Mouse (Mus musculus) intestine, postnatal 0 days (tissue): Measurements from ENCODE around the gene Cep112. TPM values are rescaled to one million over a fixed set of nuclear protein-coding genes. Genes with fewer than 3 reads are reported as not detected.

Source experiments
- ATAC-seq: fragments of 200-750 bp; cut with Nextera tagmentation; 2 replicates; pipeline ENCODE4 v1.8.0; 2017; ENCODE audit warnings: mild to moderate bottlenecking, moderate TSS enrichment, moderate library complexity
- H3K27ac ChIP-seq: fragments of 300-500 bp; sonication (generic); 2 replicates; pipeline ENCODE4 v1.5.1; 2014; ENCODE audit warnings: mild to moderate bottlenecking, low read depth, low read length, moderate library complexity
- H3K27me3 ChIP-seq: fragments of 300-500 bp; sonication (generic); replicated peaks from 2 replicates; pipeline ENCODE4 v1.6.1; 2014; ENCODE audit warnings: low read length, mixed read lengths; ENCODE audit not compliant: control insufficient read depth, insufficient read depth
- H3K36me3 ChIP-seq: fragments of 300-500 bp; sonication (generic); 2 replicates; pipeline ENCODE4 v1.6.1; 2014; ENCODE audit warnings: mild to moderate bottlenecking, moderate library complexity; ENCODE audit not compliant: control insufficient read depth, insufficient read depth
- H3K4me1 ChIP-seq: fragments of 300-500 bp; sonication (generic); replicated peaks from 2 replicates; pipeline ENCODE4 v1.6.1; 2014; ENCODE audit warnings: antibody characterized with exemption, low read length, mixed read lengths; ENCODE audit not compliant: control insufficient read depth, insufficient read depth
- H3K4me2 ChIP-seq: fragments of 300-500 bp; sonication (generic); replicated peaks from 2 replicates; pipeline ENCODE4 v1.6.1; 2014; ENCODE audit warnings: low read depth, mild to moderate bottlenecking, moderate library complexity
- H3K4me3 ChIP-seq: fragments of 300-500 bp; sonication (generic); 2 replicates; pipeline ENCODE4 v1.5.1; 2014; ENCODE audit warnings: low read depth, low read length
- H3K9ac ChIP-seq: fragments of 300-500 bp; sonication (generic); 2 replicates; pipeline ENCODE4 v1.6.1; 2014; ENCODE audit warnings: mild to moderate bottlenecking, low read depth, low read length
- H3K9me3 ChIP-seq: fragments of 300-500 bp; sonication (generic); 2 replicates; pipeline ENCODE4 v1.6.1; 2016; ENCODE audit warnings: mixed run types; ENCODE audit not compliant: control insufficient read depth
- CTCF ChIP-seq: sonication (generic); IDR thresholded peaks from 2 replicates; pipeline ENCODE4 v1.5.1; 2016; ENCODE audit warnings: low read depth, mild to moderate bottlenecking, control low read depth, antibody characterized with exemption, moderate library complexity
- WGBS: fragments of 180-500 bp; shearing (Covaris S2); extraction: QIAGEN DNeasy Blood & Tissue Kit; methylation state at CpG from one replicate; pipeline ENCODE4 v1.1.7; 2014; 5-methylcytosine and 5-hydroxymethylcytosine counted together
- polyA plus RNA-seq: library from polyadenylated mRNA; unstranded; fragments of >200 nt; fragmentation: Nextera tagmentation; extraction: Ambion mirVana; gene quantifications from 2 replicates; pipeline ENCODE4 v1.2.1, GENCODE M21; 2015

The Cep112 gene
- polyA plus RNA-seq, 1 experiment from 2014 or later, result 3.9 TPM

DNA sequence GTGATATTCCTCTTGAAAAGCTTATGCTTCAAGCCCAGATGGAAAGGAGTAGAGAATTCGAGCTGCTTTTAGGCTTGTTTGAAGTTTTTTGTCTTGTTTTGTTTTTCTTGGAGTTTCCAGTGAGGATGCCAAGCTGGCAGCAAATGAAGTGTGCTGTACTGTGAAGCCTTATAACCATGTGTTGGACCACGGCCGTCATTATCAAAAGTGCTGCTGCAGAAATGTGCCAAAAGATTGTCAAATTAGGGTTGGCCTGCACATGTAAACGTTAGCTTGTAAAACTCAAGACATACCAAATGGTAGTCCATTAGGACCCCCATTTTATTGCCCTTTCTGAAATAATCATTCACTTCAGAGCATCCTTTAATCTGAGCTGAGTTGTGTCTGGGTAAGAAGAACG, 137.1 kb downstream of the Cep112 start:
- H3K4me1 ChIP-seq, result no peaks in the 10 kb centered on the region
- no peak for ATAC-seq
- no peak overlapping the region for H3K4me2 ChIP-seq
- H3K4me3 ChIP-seq, result no peak overlapping the region
- H3K27me3 ChIP-seq, result no peaks in the 10 kb centered on the region
- H3K9ac ChIP-seq, result no peak overlapping the region
- TF ChIP-seq CTCF, result no peak
- H3K9me3 ChIP-seq, result no peaks in the 10 kb centered on the region
- no peaks in the 10 kb centered on the region for H3K36me3 ChIP-seq
- whole genome bisulfite sequencing, result 60% methylated on average over 5 of the region's 5 CpGs
- H3K27ac ChIP-seq, result no peak overlapping the region

DNA sequence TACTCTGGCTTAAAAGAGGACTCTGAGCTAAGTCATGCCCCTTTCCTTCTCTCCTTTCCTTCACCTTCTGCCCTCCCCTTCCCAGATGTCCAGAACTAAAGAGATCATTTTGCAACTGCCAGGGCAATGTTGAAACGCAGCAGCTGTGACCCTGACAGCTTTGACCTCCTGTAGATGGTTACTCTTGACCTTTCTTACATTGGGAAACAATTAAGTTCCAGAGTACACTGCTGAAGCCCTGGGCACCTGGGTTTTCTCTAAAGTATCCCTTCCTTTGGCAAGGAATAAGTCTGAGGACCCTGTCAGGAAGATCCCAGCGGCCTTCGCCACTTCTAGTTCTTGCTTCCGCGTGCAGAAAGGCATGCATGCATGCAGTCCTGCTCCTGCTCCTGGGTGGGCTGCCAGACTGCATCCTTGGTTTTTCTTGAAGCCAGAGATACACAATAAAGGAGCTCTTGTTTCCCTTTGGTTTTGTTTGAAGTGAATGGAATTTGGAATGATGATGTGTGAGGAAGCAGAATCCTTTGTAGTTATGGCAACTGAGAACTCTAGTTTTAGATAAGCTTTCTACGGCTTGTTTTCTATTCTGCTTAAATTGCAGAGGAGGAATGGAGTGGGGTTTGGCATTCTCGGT, 161.7 kb downstream of the Cep112 start:
- no peak for ATAC-seq
- 50% methylated on average over 7 of the region's 7 CpGs for WGBS
- no peak overlapping the region for H3K9ac ChIP-seq

DNA sequence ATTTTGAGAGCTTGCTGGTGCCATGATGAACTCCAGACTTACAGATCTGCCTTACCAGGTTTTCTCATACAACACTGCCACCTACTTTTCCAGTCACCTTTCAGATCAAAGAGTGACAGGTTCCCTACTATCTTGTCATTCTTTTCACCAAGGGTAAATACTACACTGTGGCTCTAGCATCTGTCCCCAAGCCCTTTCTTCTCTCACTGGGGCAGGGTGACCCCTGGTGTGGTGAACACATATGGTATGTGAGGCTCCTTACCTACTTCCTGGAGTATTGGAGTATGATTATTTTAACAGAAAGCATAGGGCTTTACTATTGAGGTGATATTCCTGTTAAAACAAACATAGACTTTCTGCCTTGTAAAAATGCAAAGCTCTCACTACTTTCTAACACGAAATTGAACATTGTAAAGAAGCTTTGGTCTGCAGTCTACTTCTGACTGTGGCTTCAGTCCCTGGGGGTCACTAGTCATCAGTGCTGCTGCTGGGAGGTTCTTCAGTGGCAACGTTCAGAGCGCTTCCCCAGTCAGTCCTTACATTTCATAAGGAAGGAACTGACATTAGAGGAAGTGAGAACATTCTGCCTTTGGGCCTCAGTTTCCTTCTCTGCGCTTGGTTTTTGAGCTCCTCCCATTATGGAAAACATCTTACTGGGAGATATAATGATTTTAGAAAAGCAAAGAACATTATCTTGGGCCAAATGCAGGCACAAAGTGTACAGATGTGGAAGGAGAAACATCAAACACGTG, 168.4 kb downstream of the Cep112 start:
- H3K36me3 ChIP-seq, result no peaks in the 10 kb centered on the region
- no peak overlapping the region for H3K27ac ChIP-seq
- no peaks in the 10 kb centered on the region for H3K4me1 ChIP-seq
- no peak overlapping the region for H3K9ac ChIP-seq
- no peak for TF ChIP-seq CTCF
- ATAC-seq, result no peak
- 67% methylated on average over 5 of the region's 5 CpGs for WGBS
- H3K27me3 ChIP-seq, result no peaks in the 10 kb centered on the region
- no peak overlapping the region for H3K4me3 ChIP-seq
- H3K4me2 ChIP-seq, result no peak overlapping the region
- no peaks in the 10 kb centered on the region for H3K9me3 ChIP-seq

More for the DNA sequence above, 161.7 kb downstream of the Cep112 start:
- no peaks in the 10 kb centered on the region for H3K27me3 ChIP-seq
- no peak for TF ChIP-seq CTCF
- H3K9me3 ChIP-seq, result no peaks in the 10 kb centered on the region
- no peaks in the 10 kb centered on the region for H3K36me3 ChIP-seq
- no peak overlapping the region for H3K4me2 ChIP-seq
- H3K4me3 ChIP-seq, result no peak overlapping the region
- no peaks in the 10 kb centered on the region for H3K4me1 ChIP-seq
- no peak overlapping the region for H3K27ac ChIP-seq

GRCm38 (mm10) chr11:108593959-108594579, 169.1 kb downstream of the Cep112 start:
- Histone ChIP-seq H3K4me1 (no peaks in the 10 kb centered on the region), H3K9ac (no peak overlapping the region), H3K4me2 (no peak overlapping the region), H3K27ac (no peak overlapping the region), H3K4me3 (no peak overlapping the region), H3K9me3 (no peaks in the 10 kb centered on the region), H3K27me3 (no peaks in the 10 kb centered on the region), H3K36me3 (no peaks in the 10 kb centered on the region)
- TF ChIP-seq CTCF, result no peak
- 61% methylated on average over 2 of the region's 2 CpGs for WGBS
- ATAC-seq, result no peak

GRCm38 (mm10) chr11:108605301-108605700, 180.3 kb downstream of the Cep112 start:
- H3K9ac ChIP-seq, result no peak overlapping the region
- ATAC-seq, result no peak
- H3K27me3 ChIP-seq, result no peaks in the 10 kb centered on the region
- H3K36me3 ChIP-seq, result no peaks in the 10 kb centered on the region
- no peaks in the 10 kb centered on the region for H3K4me1 ChIP-seq
- no peaks in the 10 kb centered on the region for H3K9me3 ChIP-seq
- no peak for TF ChIP-seq CTCF
- no peak overlapping the region for H3K4me3 ChIP-seq
- H3K27ac ChIP-seq, result no peak overlapping the region
- WGBS, result 70% methylated on average over 3 of the region's 3 CpGs
- H3K4me2 ChIP-seq, result no peak overlapping the region

GRCm38 (mm10) chr11:108606036-108606435, 181.0 kb downstream of the Cep112 start:
- TF ChIP-seq CTCF, result no peak
- no peaks in the 10 kb centered on the region for H3K36me3 ChIP-seq
- H3K27me3 ChIP-seq, result no peaks in the 10 kb centered on the region
- ATAC-seq, result no peak
- H3K27ac ChIP-seq, result no peak overlapping the region
- no peaks in the 10 kb centered on the region for H3K9me3 ChIP-seq
- 93% methylated on average over 11 of the region's 11 CpGs for WGBS
- no peak overlapping the region for H3K4me3 ChIP-seq
- H3K4me1 ChIP-seq, result no peaks in the 10 kb centered on the region
- no peak overlapping the region for H3K9ac ChIP-seq
- H3K4me2 ChIP-seq, result no peak overlapping the region
